Mouse (Mus musculus) bone marrow macrophage, adult 2 months (primary cell): Measurements from ENCODE around the gene Serinc2.

Source experiments
- CTCF ChIP-seq: IDR thresholded peaks from 2 replicates; pipeline ENCODE4 v1.5.1; 2012; ENCODE audit warnings: low read depth, mild to moderate bottlenecking, low read length, moderate library complexity
- POLR2A ChIP-seq: IDR thresholded peaks from 2 replicates; pipeline ENCODE4 v1.6.1; 2012; ENCODE audit warnings: mild to moderate bottlenecking, low read depth, low read length, borderline replicate concordance

- TF ChIP-seq CTCF (no peak), POLR2A (no peak)
Measured at GRCm38 (mm10) chr4:130315771-130316527, 36.9 kb upstream of the Serinc2 start.
